Mouse (Mus musculus) small intestine, adult 10 weeks (tissue): Measurements from ENCODE around the gene Cilp2. TPM values are rescaled to one million over a fixed set of nuclear protein-coding genes. Genes with fewer than 3 reads are reported as not detected.

Experiments
- polyA plus RNA-seq: library from polyadenylated mRNA; stranded (reverse); fragments of 350-450 nt; fragmentation: Illumina TruSeq; extraction: RNeasy Lipid Tissue Mini Kit (QIAGEN cat#74804); gene quantifications from one replicate; pipeline ENCODE4 v1.2.3, GENCODE M21; 2014; ENCODE audit warnings: low replicate concordance

Cilp2 gene
- polyA plus RNA-seq, result not detected

GRCm38 (mm10) chr8:69887289-69888243, at the start of gene Cilp2:
Gene Cilp2 (minus strand): TSS chr8:69887687.

GRCm38 (mm10) chr8:69902163-69903062, 14.9 kb upstream of the Cilp2 start, which contains the start of the genes Tssk6, Ndufa13 and Yjefn3:
Gene Tssk6 (plus strand): TSS chr8:69902184.
Gene Ndufa13 (minus strand): TSS chr8:69902558.
Gene Yjefn3 (minus strand): TSS chr8:69902712.

GRCm38 (mm10) chr8:69832298-69832853, 55.1 kb downstream of the Cilp2 start, which contains the start of gene Pbx4:
Gene Pbx4 (plus strand): TSS chr8:69832491.

Other genes with a start within 250 kb of the Cilp2 start
- 4.9 TPM for gene Zfp964, start 233.2 kb downstream of the Cilp2 start, polyA plus RNA-seq
- 53.1 TPM for gene Zfp869, start 177.0 kb downstream of the Cilp2 start, polyA plus RNA-seq
- 15.6 TPM for gene Zfp963, start 137.7 kb downstream of the Cilp2 start, polyA plus RNA-seq
- 1.3 TPM for gene Gm20422, start 112.8 kb downstream of the Cilp2 start, polyA plus RNA-seq
- gene Atp13a1, start 96.5 kb downstream of the Cilp2 start, polyA plus RNA-seq, result 0.78 TPM
- 28.8 TPM for gene Zfp866, start 96.5 kb downstream of the Cilp2 start, polyA plus RNA-seq
- 6.5 TPM for gene Gmip, start 79.0 kb downstream of the Cilp2 start, polyA plus RNA-seq
- gene Lpar2, start 65.3 kb downstream of the Cilp2 start, polyA plus RNA-seq, result 0.85 TPM
- 1.4 TPM for gene Pbx4, start 55.2 kb downstream of the Cilp2 start, polyA plus RNA-seq
- not detected for gene Tssk6, start 14.5 kb upstream of the Cilp2 start, polyA plus RNA-seq
- not detected for gene Ndufa13, start 14.9 kb upstream of the Cilp2 start, polyA plus RNA-seq
- gene Yjefn3, start 15.0 kb upstream of the Cilp2 start, polyA plus RNA-seq, result not detected
- 5.5 TPM for gene Gatad2a, start 108.7 kb upstream of the Cilp2 start, polyA plus RNA-seq
- gene Mau2, start 155.0 kb upstream of the Cilp2 start, polyA plus RNA-seq, result 8.8 TPM
- 5.9 TPM for gene Sugp1, start 155.1 kb upstream of the Cilp2 start, polyA plus RNA-seq
- 30.1 TPM for gene Tm6sf2, start 185.2 kb upstream of the Cilp2 start, polyA plus RNA-seq
- 0.15 TPM for gene Hapln4, start 195.8 kb upstream of the Cilp2 start, polyA plus RNA-seq
- gene Ncan, start 233.2 kb upstream of the Cilp2 start, polyA plus RNA-seq, result not detected
- 0.37 TPM for gene Nr2c2ap, start 243.6 kb upstream of the Cilp2 start, polyA plus RNA-seq